Mouse (Mus musculus) embryo, embryonic 9.5 days (tissue): ENCODE measurements around the gene Tmem125.
A peak's percentile ranks its signal among the peaks of the same experiment; 100 is the strongest.
"Not testable (repeated sequence)": the region's sequence is repeated elsewhere in the genome, so short reads cannot be mapped to it uniquely, and the experiment has no call there.

Source experiments
- DNase-seq: peaks from one replicate; pipeline ENCODE4 v3.0.0-alpha.2; 2017; ENCODE audit errors: extremely low spot score

The Tmem125 gene

GRCm38 (mm10) chr4:118543592-118544260, at the start of gene Tmem125:
Gene Tmem125 (minus strand): TSS chr4:118544044.
- peak; percentile 60 for DNase-seq

GRCm38 (mm10) chr4:118589733-118590130, 45.9 kb upstream of the Tmem125 start:
- peak; percentile 14 for DNase-seq

GRCm38 (mm10) chr4:118589053-118589732, 45.3 kb upstream of the Tmem125 start:
- no peak for DNase-seq

- no peak for DNase-seq
Measured at GRCm38 (mm10) chr4:118582629-118583028, 38.8 kb upstream of the Tmem125 start.

GRCm38 (mm10) chr4:118581508-118581907, 37.7 kb upstream of the Tmem125 start:
- DNase-seq = no peak

- DNase-seq = peak; percentile 31
Measured at GRCm38 (mm10) chr4:118579313-118579712, 35.5 kb upstream of the Tmem125 start.

- DNase-seq = peak; percentile 86
Measured at GRCm38 (mm10) chr4:118576097-118576496, 32.3 kb upstream of the Tmem125 start.

GRCm38 (mm10) chr4:118571441-118571840, 27.6 kb upstream of the Tmem125 start:
- DNase-seq = no peak

GRCm38 (mm10) chr4:118569320-118569719, 25.5 kb upstream of the Tmem125 start:
- DNase-seq = no peak

- DNase-seq = no peak
Measured at GRCm38 (mm10) chr4:118568709-118569108, 24.9 kb upstream of the Tmem125 start.

GRCm38 (mm10) chr4:118566161-118566676, 22.4 kb upstream of the Tmem125 start:
- peak; percentile 69 for DNase-seq

GRCm38 (mm10) chr4:118564926-118565279, 21.1 kb upstream of the Tmem125 start:
- no peak for DNase-seq

- no peak for DNase-seq
Measured at GRCm38 (mm10) chr4:118564062-118564925, 20.4 kb upstream of the Tmem125 start.

- DNase-seq = no peak
Measured at GRCm38 (mm10) chr4:118553039-118553649, 9.3 kb upstream of the Tmem125 start.

GRCm38 (mm10) chr4:118548130-118548480, 4.3 kb upstream of the Tmem125 start:
- DNase-seq = peak; percentile 62

- not testable (repeated sequence) for DNase-seq
Measured at GRCm38 (mm10) chr4:118547424-118548129, 3.7 kb upstream of the Tmem125 start.

- no peak for DNase-seq
Measured at GRCm38 (mm10) chr4:118544441-118545127, 740 bp upstream of the Tmem125 start.

- no peak for DNase-seq
Measured at GRCm38 (mm10) chr4:118543158-118543530, 700 bp downstream of the Tmem125 start.

- no peak for DNase-seq
Measured at GRCm38 (mm10) chr4:118542510-118543157, 1.2 kb downstream of the Tmem125 start.

GRCm38 (mm10) chr4:118539904-118540303, 3.9 kb downstream of the Tmem125 start:
- DNase-seq = no peak
